Mouse (Mus musculus) lung, postnatal 0 days (tissue): ENCODE measurements at regions not wholly inside any gene's neighbourhood (a gene's known extent, or its start where the extent isn't known, plus 50 kb on each side); places are given as distances from the start of the nearest gene placed in this dataset.

Experiments
- ATAC-seq: fragments of 200-750 bp; cut with Nextera tagmentation; 2 replicates; pipeline ENCODE4 v1.8.0; 2017; ENCODE audit warnings: moderate library complexity
- DNase-seq: peaks from one replicate; pipeline ENCODE4 v3.0.0-alpha.2; 2016; ENCODE audit warnings: low spot score
- H3K27ac ChIP-seq: fragments of 300-500 bp; sonication (generic); 2 replicates; pipeline ENCODE4 v1.5.1; 2014; ENCODE audit warnings: antibody characterized with exemption, mild to moderate bottlenecking, low read length, mixed read lengths
- H3K27me3 ChIP-seq: fragments of 300-500 bp; sonication (generic); replicated peaks from 2 replicates; pipeline ENCODE4 v1.6.1; 2014; ENCODE audit warnings: low read length, mixed read lengths; ENCODE audit not compliant: insufficient read depth
- H3K36me3 ChIP-seq: fragments of 300-500 bp; sonication (generic); 2 replicates; pipeline ENCODE4 v1.6.1; 2014; ENCODE audit warnings: low read length, mixed read lengths; ENCODE audit not compliant: insufficient read depth
- H3K4me1 ChIP-seq: fragments of 300-500 bp; sonication (generic); 2 replicates; pipeline ENCODE4 v1.6.1; 2014; ENCODE audit warnings: antibody characterized with exemption, low read depth, low read length, mixed read lengths; ENCODE audit not compliant: insufficient read depth
- H3K4me2 ChIP-seq: fragments of 300-500 bp; sonication (generic); replicated peaks from 2 replicates; pipeline ENCODE4 v1.6.1; 2014; ENCODE audit warnings: low read depth, mild to moderate bottlenecking, low read length, moderate library complexity, mixed read lengths
- H3K4me3 ChIP-seq: fragments of 300-500 bp; sonication (generic); 2 replicates; pipeline ENCODE4 v1.5.1; 2014; ENCODE audit warnings: low read depth, low read length
- H3K9ac ChIP-seq: fragments of 300-500 bp; sonication (generic); replicated peaks from 2 replicates; pipeline ENCODE4 v1.6.1; 2014; ENCODE audit warnings: low read depth, mild to moderate bottlenecking
- H3K9me3 ChIP-seq: fragments of 300-500 bp; sonication (generic); 2 replicates; pipeline ENCODE4 v1.6.1; 2016; ENCODE audit warnings: low read length, mixed read lengths
- CTCF ChIP-seq: IDR thresholded peaks from 2 replicates; pipeline ENCODE4 v1.5.1; 2016; ENCODE audit warnings: antibody characterized with exemption, mild to moderate bottlenecking
- EP300 ChIP-seq: IDR thresholded peaks from 2 replicates; pipeline ENCODE4 v1.6.1; 2016; ENCODE audit warnings: antibody characterized with exemption, mild to moderate bottlenecking, control low read depth
- WGBS: fragments of 180-500 bp; shearing (Covaris S2); extraction: QIAGEN DNeasy Blood & Tissue Kit; methylation state at CpG from one replicate; pipeline ENCODE4 v1.1.7; 2014; 5-methylcytosine and 5-hydroxymethylcytosine counted together

DNA sequence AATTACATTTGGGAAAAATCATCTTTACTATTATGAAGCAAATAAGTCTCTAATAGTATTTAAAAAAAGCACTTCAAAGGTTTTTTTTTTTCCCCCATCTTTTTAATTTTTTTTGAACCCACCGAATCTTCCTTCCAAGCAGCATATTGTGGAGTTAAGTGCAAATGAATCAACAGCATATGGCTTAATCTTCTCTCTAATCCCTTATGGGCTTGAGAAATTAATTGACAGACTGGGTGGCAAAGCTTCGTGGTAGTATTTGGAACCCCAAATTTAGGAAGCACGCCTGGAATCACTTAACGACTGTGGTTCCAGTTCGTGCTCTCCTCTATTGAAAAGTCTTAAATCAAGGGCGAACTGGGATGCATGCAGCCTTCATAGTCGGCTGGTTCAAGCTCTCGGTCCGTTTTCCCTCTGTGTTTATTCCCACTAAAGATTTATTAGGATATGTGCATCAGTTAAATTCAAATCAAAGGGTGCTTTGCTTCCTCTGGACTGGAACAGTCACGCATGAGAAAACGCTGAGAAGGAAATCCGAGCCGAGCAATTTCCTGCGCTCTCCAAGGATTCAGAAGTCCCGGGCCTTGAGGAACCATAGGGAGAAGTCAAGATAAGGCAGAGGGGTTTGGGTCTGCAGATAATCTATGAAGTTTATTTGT, 156.2 kb upstream of the Tom1l1 start:
- WGBS: 61% methylated on average over 15 of the region's 15 CpGs
- Histone ChIP-seq H3K9ac (no peak overlapping the region), H3K27me3 (no peaks in the 10 kb centered on the region), H3K4me1 (no peaks in the 10 kb centered on the region), H3K4me2 (no peak overlapping the region), H3K4me3 (no peak overlapping the region), H3K27ac (no peak overlapping the region), H3K9me3 (no peaks in the 10 kb centered on the region; the same call in 1 of the 2 replicates), H3K36me3 (no peaks in the 10 kb centered on the region)
- DNase-seq: no peak
- TF ChIP-seq EP300 (no peak), CTCF (no peak)
- no peak for ATAC-seq

DNA sequence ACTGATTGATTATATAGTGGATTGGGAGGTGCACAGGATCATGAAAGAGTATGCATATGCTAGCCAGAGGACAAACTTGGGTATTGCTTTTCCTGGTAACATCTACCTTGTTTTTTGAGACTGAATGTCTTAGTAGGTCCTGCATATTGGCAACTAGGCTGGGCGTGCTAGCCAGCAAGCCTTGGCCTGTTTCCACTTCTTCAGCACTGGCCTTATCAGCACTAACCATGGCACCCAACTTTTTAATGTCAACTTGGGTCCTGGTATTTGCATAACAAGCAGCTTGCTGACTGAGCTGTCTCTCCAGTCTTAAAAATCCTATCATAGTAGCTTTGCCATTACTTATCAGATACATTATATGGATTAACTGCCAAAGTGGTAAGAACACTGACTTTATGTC, 150.0 kb upstream of the Tom1l1 start:
- Histone ChIP-seq H3K36me3 (no peaks in the 10 kb centered on the region), H3K9me3 (no peaks in the 10 kb centered on the region; the same call in 1 of the 2 replicates), H3K4me3 (no peak overlapping the region), H3K4me1 (no peaks in the 10 kb centered on the region), H3K9ac (no peak overlapping the region), H3K27me3 (no peaks in the 10 kb centered on the region), H3K27ac (no peak overlapping the region), H3K4me2 (no peak overlapping the region)
- 80% methylated on average over 1 of the region's 1 CpGs for WGBS
- DNase-seq (no peak), ATAC-seq (no peak)
- TF ChIP-seq CTCF: no peak
- no peak for TF ChIP-seq EP300

DNA sequence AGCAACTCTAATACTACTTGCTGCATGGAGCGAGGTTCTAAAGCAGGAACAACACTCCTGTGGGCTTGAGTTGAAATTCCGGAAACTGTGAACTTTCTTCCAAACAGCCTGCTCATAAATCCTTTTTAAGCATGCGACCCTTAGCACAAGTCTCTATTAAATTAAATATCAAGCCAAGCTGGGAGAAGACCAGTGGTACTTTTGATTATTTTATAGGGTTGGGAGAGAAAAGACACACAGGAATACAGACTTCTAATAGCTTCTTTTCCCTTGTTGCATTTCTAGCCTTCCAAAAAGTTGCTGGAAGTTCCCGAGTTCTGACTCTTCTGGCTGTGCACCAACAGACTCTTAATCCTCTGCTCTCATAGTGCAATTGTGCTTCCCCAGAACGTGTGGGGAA, 136.6 kb upstream of the Tom1l1 start:
- Histone ChIP-seq H3K27me3 (no peaks in the 10 kb centered on the region), H3K27ac (no peak overlapping the region), H3K4me3 (no peak overlapping the region), H3K36me3 (no peaks in the 10 kb centered on the region), H3K4me2 (no peak overlapping the region), H3K9me3 (no peaks in the 10 kb centered on the region), H3K4me1 (no peaks in the 10 kb centered on the region), H3K9ac (no peak overlapping the region)
- TF ChIP-seq EP300 (no peak), CTCF (no peak)
- 62% methylated on average over 5 of the region's 5 CpGs for WGBS
- DNase-seq (no peak), ATAC-seq (no peak)

DNA sequence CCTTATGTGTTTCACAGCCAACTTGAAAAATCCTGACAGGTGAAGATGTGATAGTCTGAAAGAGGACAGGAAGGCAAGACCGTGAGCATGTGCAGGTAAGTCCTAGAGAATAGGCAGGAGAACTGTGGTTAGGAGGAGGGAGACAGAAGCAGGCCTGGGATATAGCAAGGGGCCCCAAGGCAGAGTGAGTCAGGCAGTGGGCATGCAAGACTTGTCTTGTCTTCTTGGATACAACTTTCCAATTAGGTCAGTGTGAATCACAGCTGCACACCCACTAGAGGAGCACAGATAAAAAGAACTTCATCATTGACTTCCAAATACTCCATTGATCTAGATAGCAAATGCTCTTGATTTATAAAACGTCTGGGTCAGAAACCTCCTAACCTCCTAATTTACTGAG, 128.6 kb upstream of the Tom1l1 start:
- TF ChIP-seq CTCF: no peak
- H3K4me2 ChIP-seq: no peak overlapping the region
- H3K36me3 ChIP-seq: no peaks in the 10 kb centered on the region
- DNase-seq (no peak), ATAC-seq (no peak)
- no peak overlapping the region for H3K4me3 ChIP-seq
- H3K27me3 ChIP-seq: no peaks in the 10 kb centered on the region
- H3K9ac ChIP-seq: no peak overlapping the region
- no peaks in the 10 kb centered on the region for H3K4me1 ChIP-seq
- H3K27ac ChIP-seq: no peak overlapping the region
- 65% methylated on average over 2 of the region's 2 CpGs for WGBS
- H3K9me3 ChIP-seq: no peaks in the 10 kb centered on the region

DNA sequence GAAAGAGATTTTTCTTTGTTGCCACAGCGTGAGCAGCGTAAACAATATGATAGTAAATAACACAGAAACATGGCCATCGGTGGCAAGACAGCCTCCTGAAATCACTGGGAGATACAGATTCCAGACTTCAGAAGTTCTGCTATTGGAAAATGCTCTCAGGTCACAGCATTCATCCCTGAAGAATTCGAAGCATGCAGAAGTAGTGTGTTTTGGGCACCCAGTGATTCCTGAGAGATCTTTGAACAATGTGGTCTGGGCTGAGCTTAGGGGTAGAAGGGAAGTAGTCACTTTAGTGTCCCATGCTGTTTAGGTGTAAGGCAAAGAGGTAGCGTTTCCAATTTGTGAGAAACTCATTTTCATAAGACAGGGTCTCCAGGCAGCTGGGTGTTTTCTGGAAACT, 126.3 kb upstream of the Tom1l1 start:
- 59% methylated on average over 5 of the region's 5 CpGs for WGBS

DNA sequence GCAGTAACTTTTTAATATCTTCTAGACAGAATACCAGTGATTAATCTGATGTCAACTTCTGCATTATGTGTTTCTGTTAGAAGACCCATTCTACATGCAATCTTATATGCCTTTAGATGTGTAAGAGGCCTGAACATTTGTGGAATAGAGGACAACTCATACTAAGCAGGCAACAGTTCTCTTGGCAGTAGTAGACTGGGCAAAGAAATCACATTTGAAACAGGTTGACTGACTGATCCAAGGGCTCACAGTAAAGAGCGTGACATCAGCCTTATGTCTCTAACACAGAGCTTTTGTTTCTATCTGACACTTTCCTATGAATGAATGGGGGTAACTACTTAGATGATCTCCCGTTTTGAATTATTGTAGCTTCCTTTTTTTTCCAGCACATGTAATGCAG, 124.8 kb upstream of the Tom1l1 start:
- ATAC-seq: no peak

More for the DNA sequence above, 126.3 kb upstream of the Tom1l1 start:
- no peak overlapping the region for H3K4me2 ChIP-seq
- no peak overlapping the region for H3K9ac ChIP-seq
- H3K27ac ChIP-seq: no peak overlapping the region
- no peak for TF ChIP-seq EP300
- no peak for TF ChIP-seq CTCF
- no peaks in the 10 kb centered on the region for H3K36me3 ChIP-seq
- no peaks in the 10 kb centered on the region for H3K27me3 ChIP-seq
- no peaks in the 10 kb centered on the region for H3K4me1 ChIP-seq
- no peaks in the 10 kb centered on the region for H3K9me3 ChIP-seq
- DNase-seq (no peak), ATAC-seq (no peak)
- H3K4me3 ChIP-seq: no peak overlapping the region

DNA sequence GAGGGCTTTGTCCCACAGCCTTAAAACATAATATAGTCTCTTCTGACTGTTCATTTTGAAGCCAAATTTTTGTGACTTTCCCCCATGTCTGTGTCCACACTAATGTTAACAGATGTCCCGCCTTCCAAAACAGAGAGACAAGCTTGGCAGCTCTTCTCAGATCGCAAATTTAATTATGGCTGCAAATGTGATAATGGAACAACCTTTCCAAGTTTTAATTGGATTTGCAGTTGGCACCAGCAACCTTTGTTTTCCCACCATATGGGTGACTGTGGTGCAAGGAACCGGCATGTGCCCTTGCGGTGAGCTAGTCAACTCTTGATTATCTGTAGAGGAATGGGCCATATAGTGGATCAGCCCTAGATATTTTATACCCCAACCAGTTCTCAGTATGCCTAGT, 124.4 kb upstream of the Tom1l1 start:
- Histone ChIP-seq H3K4me1 (no peaks in the 10 kb centered on the region), H3K4me2 (no peak overlapping the region), H3K4me3 (no peak overlapping the region), H3K27me3 (no peaks in the 10 kb centered on the region), H3K36me3 (no peaks in the 10 kb centered on the region), H3K9ac (no peak overlapping the region), H3K9me3 (no peaks in the 10 kb centered on the region), H3K27ac (no peak overlapping the region)
- TF ChIP-seq EP300 (no peak), CTCF (no peak)
- DNase-seq (no peak), ATAC-seq (no peak)
- 82% methylated on average over 4 of the region's 4 CpGs for WGBS

More for the DNA sequence above, 124.8 kb upstream of the Tom1l1 start:
- Histone ChIP-seq H3K9ac (no peak overlapping the region), H3K36me3 (no peaks in the 10 kb centered on the region), H3K4me2 (no peak overlapping the region), H3K4me3 (no peak overlapping the region), H3K4me1 (no peaks in the 10 kb centered on the region), H3K9me3 (no peaks in the 10 kb centered on the region), H3K27me3 (no peaks in the 10 kb centered on the region), H3K27ac (no peak overlapping the region)
- WGBS: 77% methylated on average over 2 of the region's 2 CpGs
- TF ChIP-seq EP300 (no peak), CTCF (no peak)
- no peak for DNase-seq
